Mouse (Mus musculus): ENCODE results near the gene Zdhhc24. TPM values are rescaled to one million over a fixed set of nuclear protein-coding genes. Genes with fewer than 3 reads are reported as not detected.
A peak's percentile ranks its signal among the peaks of the same experiment; 100 is the strongest.

Zdhhc24 gene
- polyA plus RNA-seq, 1 experiment from 2014 or later = 26.1 TPM

- Histone ChIP-seq H3K4me1 (ENCODE audit: control insufficient read depth, insufficient read depth, low read length) (no peaks in the 10 kb centered on the region), H3K9me3 (replicated peaks; ENCODE audit: control insufficient read depth, low read length, poor library complexity, severe bottlenecking) (no peaks in the 10 kb centered on the region), H3K9ac (ENCODE audit: low read depth, low read length) (no peak overlapping the region), H3K27ac (ENCODE audit: low read length) (no peak overlapping the region), H3K4me2 (ENCODE audit: low read length) (no peak overlapping the region), H3K4me3 (ENCODE audit: low read depth, low read length) (no peak overlapping the region), H3K27me3 (ENCODE audit: control insufficient read depth, insufficient read depth, low read depth, low read length) (no peaks in the 10 kb centered on the region), H3K36me3 (ENCODE audit: control insufficient read depth, insufficient read depth, low read length) (peaks cover 41% of the 10 kb centered on the region)
- no peak for ATAC-seq
- WGBS = 86% methylated on average over 10 of the region's 10 CpGs
Observed at GRCm38 (mm10) chr19:4916827-4917226, 38.4 kb downstream of the Zdhhc24 start.

- Histone ChIP-seq H3K27ac (ENCODE audit: low read length) (no peak overlapping the region), H3K4me2 (ENCODE audit: low read length) (no peak overlapping the region), H3K4me1 (ENCODE audit: control insufficient read depth, insufficient read depth, low read length) (no peaks in the 10 kb centered on the region), H3K9ac (ENCODE audit: low read depth, low read length) (no peak overlapping the region), H3K4me3 (ENCODE audit: low read depth, low read length) (no peak overlapping the region), H3K27me3 (ENCODE audit: control insufficient read depth, insufficient read depth, low read depth, low read length) (no peaks in the 10 kb centered on the region), H3K9me3 (replicated peaks; ENCODE audit: control insufficient read depth, low read length, poor library complexity, severe bottlenecking) (no peaks in the 10 kb centered on the region), H3K36me3 (ENCODE audit: control insufficient read depth, insufficient read depth, low read length) (peaks cover 40% of the 10 kb centered on the region)
- WGBS = 84% methylated on average over 6 of the region's 6 CpGs
- no peak for ATAC-seq
Observed at GRCm38 (mm10) chr19:4919652-4920051, 41.2 kb downstream of the Zdhhc24 start.

GRCm38 (mm10) chr19:4925121-4925860 is 46.8 kb downstream of the Zdhhc24 start:
- ATAC-seq = no peak
- H3K36me3 ChIP-seq (ENCODE audit: control insufficient read depth, insufficient read depth, low read length) = peaks cover 19% of the 10 kb centered on the region

GRCm38 (mm10) chr19:4927904-4928531 is 49.5 kb downstream of the Zdhhc24 start, which contains the start of gene Dpp3:
Gene Dpp3 (minus strand): TSS chr19:4928287.
- peaks cover 19% of the 10 kb centered on the region for H3K4me1 ChIP-seq (ENCODE audit: control insufficient read depth, insufficient read depth, low read length)
- no peaks in the 10 kb centered on the region for H3K27me3 ChIP-seq (ENCODE audit: control insufficient read depth, insufficient read depth, low read depth, low read length)
- ATAC-seq = peak; percentile 97
- 0% methylated on average over 32 of the region's 32 CpGs for WGBS
- peak within 1 kb of the TSS; percentile 66 for H3K27ac ChIP-seq (ENCODE audit: low read length)
- H3K36me3 ChIP-seq (ENCODE audit: control insufficient read depth, insufficient read depth, low read length) = peaks cover 11% of the 10 kb centered on the region; the same call in 1 of the 2 replicates
- H3K4me2 ChIP-seq (ENCODE audit: low read length) = peak within 1 kb of the TSS; percentile 77
- no peaks in the 10 kb centered on the region for H3K9me3 ChIP-seq (replicated peaks; ENCODE audit: control insufficient read depth, low read length, poor library complexity, severe bottlenecking)
- peak within 1 kb of the TSS; percentile 73 for H3K4me3 ChIP-seq (ENCODE audit: low read depth, low read length)
- H3K9ac ChIP-seq (ENCODE audit: low read depth, low read length) = peak within 1 kb of the TSS; percentile 59

More at GRCm38 (mm10) chr19:4925121-4925860, 46.8 kb downstream of the Zdhhc24 start:
- H3K27ac ChIP-seq (ENCODE audit: low read length) = no peak overlapping the region
- H3K9me3 ChIP-seq (replicated peaks; ENCODE audit: control insufficient read depth, low read length, poor library complexity, severe bottlenecking) = no peaks in the 10 kb centered on the region
- no peak overlapping the region for H3K9ac ChIP-seq (ENCODE audit: low read depth, low read length)
- no peak overlapping the region for H3K4me3 ChIP-seq (ENCODE audit: low read depth, low read length)
- 97% methylated on average over 11 of the region's 11 CpGs for WGBS
- H3K4me2 ChIP-seq (ENCODE audit: low read length) = no peak overlapping the region
- H3K4me1 ChIP-seq (ENCODE audit: control insufficient read depth, insufficient read depth, low read length) = peaks cover 19% of the 10 kb centered on the region
- no peaks in the 10 kb centered on the region for H3K27me3 ChIP-seq (ENCODE audit: control insufficient read depth, insufficient read depth, low read depth, low read length)

GRCm38 (mm10) chr19:4928781-4929180 is 50.3 kb downstream of the Zdhhc24 start:
- 60% methylated on average over 5 of the region's 5 CpGs for WGBS
- H3K9ac ChIP-seq (ENCODE audit: low read depth, low read length) = peak overlapping the region; percentile 59; the same call in 1 of the 2 replicates
- H3K27me3 ChIP-seq (ENCODE audit: control insufficient read depth, insufficient read depth, low read depth, low read length) = no peaks in the 10 kb centered on the region
- peak overlapping the region; percentile 77 for H3K4me2 ChIP-seq (ENCODE audit: low read length)
- H3K36me3 ChIP-seq (ENCODE audit: control insufficient read depth, insufficient read depth, low read length) = peaks cover 7% of the 10 kb centered on the region; the same call in 1 of the 2 replicates
- H3K4me1 ChIP-seq (ENCODE audit: control insufficient read depth, insufficient read depth, low read length) = peaks cover 19% of the 10 kb centered on the region
- peak overlapping the region; percentile 66 for H3K27ac ChIP-seq (ENCODE audit: low read length)
- H3K9me3 ChIP-seq (replicated peaks; ENCODE audit: control insufficient read depth, low read length, poor library complexity, severe bottlenecking) = no peaks in the 10 kb centered on the region
- H3K4me3 ChIP-seq (ENCODE audit: low read depth, low read length) = peak overlapping the region; percentile 73
- peak; percentile 3; the same call in 1 of the 2 replicates for ATAC-seq

Other genes starting within 250 kb of the Zdhhc24 start
- 5.4 and 6.6 TPM in 2 replicates for gene Gm960, start 180.0 kb upstream of the Zdhhc24 start, polyA plus RNA-seq (2015; fragmentation: Nextera tagmentation; extraction: Ambion mirVana)
- gene Sptbn2, start 167.5 kb upstream of the Zdhhc24 start, polyA plus RNA-seq (2015; fragmentation: Nextera tagmentation; extraction: Ambion mirVana) = 32.2 and 32.4 TPM in 2 replicates
- 149 and 164 TPM in 2 replicates for gene Rbm4b, start 122.2 kb upstream of the Zdhhc24 start, polyA plus RNA-seq (2015; fragmentation: Nextera tagmentation; extraction: Ambion mirVana)
- gene Rbm4, start 84.8 kb upstream of the Zdhhc24 start, polyA plus RNA-seq (2015; fragmentation: Nextera tagmentation; extraction: Ambion mirVana) = 78.8 and 87.2 TPM in 2 replicates
- gene Gm21992, start 67.1 kb upstream of the Zdhhc24 start, polyA plus RNA-seq (2015; fragmentation: Nextera tagmentation; extraction: Ambion mirVana) = 19.0 and 21.2 TPM in 2 replicates
- gene Rbm14, start 67.0 kb upstream of the Zdhhc24 start, polyA plus RNA-seq (2015; fragmentation: Nextera tagmentation; extraction: Ambion mirVana) = 60.3 and 67.8 TPM in 2 replicates
- 33.3 and 42.5 TPM in 2 replicates for gene Ccs, start 39.3 kb upstream of the Zdhhc24 start, polyA plus RNA-seq (2015; fragmentation: Nextera tagmentation; extraction: Ambion mirVana)
- 0.77 and 0.99 TPM in 2 replicates for gene Ccdc87, start 39.3 kb upstream of the Zdhhc24 start, polyA plus RNA-seq (2015; fragmentation: Nextera tagmentation; extraction: Ambion mirVana)
- gene Ctsf, start 23.5 kb upstream of the Zdhhc24 start, polyA plus RNA-seq (2015; fragmentation: Nextera tagmentation; extraction: Ambion mirVana) = 85.8 and 87.4 TPM in 2 replicates
- 1.9 and 2.4 TPM in 2 replicates for gene Actn3, start 759 bp upstream of the Zdhhc24 start, polyA plus RNA-seq (2015; fragmentation: Nextera tagmentation; extraction: Ambion mirVana)
- 9.6 and 9.7 TPM in 2 replicates for gene Bbs1, start 28.0 kb downstream of the Zdhhc24 start, polyA plus RNA-seq (2015; fragmentation: Nextera tagmentation; extraction: Ambion mirVana)
- 108 and 109 TPM in 2 replicates for gene Dpp3, start 49.6 kb downstream of the Zdhhc24 start, polyA plus RNA-seq (2015; fragmentation: Nextera tagmentation; extraction: Ambion mirVana)
- 11.3 and 17.0 TPM in 2 replicates for gene Peli3, start 64.5 kb downstream of the Zdhhc24 start, polyA plus RNA-seq (2015; fragmentation: Nextera tagmentation; extraction: Ambion mirVana)
- 101 and 107 TPM in 2 replicates for gene Mrpl11, start 83.5 kb downstream of the Zdhhc24 start, polyA plus RNA-seq (2015; fragmentation: Nextera tagmentation; extraction: Ambion mirVana)
- 0.58 and 0.82 TPM in 2 replicates for gene Npas4, start 111.6 kb downstream of the Zdhhc24 start, polyA plus RNA-seq (2015; fragmentation: Nextera tagmentation; extraction: Ambion mirVana)
- 12.1 and 16.0 TPM in 2 replicates for gene Slc29a2, start 145.2 kb downstream of the Zdhhc24 start, polyA plus RNA-seq (2015; fragmentation: Nextera tagmentation; extraction: Ambion mirVana)
- gene B4gat1, start 160.2 kb downstream of the Zdhhc24 start, polyA plus RNA-seq (2015; fragmentation: Nextera tagmentation; extraction: Ambion mirVana) = 82.9 and 102 TPM in 2 replicates
- gene AC124502.3, start 160.2 kb downstream of the Zdhhc24 start, polyA plus RNA-seq (2015; fragmentation: Nextera tagmentation; extraction: Ambion mirVana) = 2.9 and 4.2 TPM in 2 replicates
- gene Brms1, start 162.7 kb downstream of the Zdhhc24 start, polyA plus RNA-seq (2015; fragmentation: Nextera tagmentation; extraction: Ambion mirVana) = 26.8 and 36.2 TPM in 2 replicates
- 1.5 and 1.8 TPM in 2 replicates for gene Rin1, start 171.8 kb downstream of the Zdhhc24 start, polyA plus RNA-seq (2015; fragmentation: Nextera tagmentation; extraction: Ambion mirVana)
- 16.0 and 16.5 TPM in 2 replicates for gene Cd248, start 189.4 kb downstream of the Zdhhc24 start, polyA plus RNA-seq (2015; fragmentation: Nextera tagmentation; extraction: Ambion mirVana)
- gene Tmem151a, start 206.9 kb downstream of the Zdhhc24 start, polyA plus RNA-seq (2015; fragmentation: Nextera tagmentation; extraction: Ambion mirVana) = 22.7 and 31.9 TPM in 2 replicates
- gene Yif1a, start 209.9 kb downstream of the Zdhhc24 start, polyA plus RNA-seq (2015; fragmentation: Nextera tagmentation; extraction: Ambion mirVana) = 39.8 and 46.6 TPM in 2 replicates
- 430 and 432 TPM in 2 replicates for gene Cnih2, start 219.9 kb downstream of the Zdhhc24 start, polyA plus RNA-seq (2015; fragmentation: Nextera tagmentation; extraction: Ambion mirVana)
- gene Rab1b, start 228.4 kb downstream of the Zdhhc24 start, polyA plus RNA-seq (2015; fragmentation: Nextera tagmentation; extraction: Ambion mirVana) = 201 and 206 TPM in 2 replicates
- 71.4 and 76.5 TPM in 2 replicates for gene Klc2, start 239.9 kb downstream of the Zdhhc24 start, polyA plus RNA-seq (2015; fragmentation: Nextera tagmentation; extraction: Ambion mirVana)